Mouse (Mus musculus) lung, adult 18-20 months (tissue): Measurements from ENCODE around the gene Hmga1.

Source experiments
- DNase-seq, 2 experiments: peaks; one replicate each; pipeline ENCODE4 v3.0.0; 2022; ENCODE audit warnings: mixed read lengths in 2 of 2

Hmga1 gene

DNA sequence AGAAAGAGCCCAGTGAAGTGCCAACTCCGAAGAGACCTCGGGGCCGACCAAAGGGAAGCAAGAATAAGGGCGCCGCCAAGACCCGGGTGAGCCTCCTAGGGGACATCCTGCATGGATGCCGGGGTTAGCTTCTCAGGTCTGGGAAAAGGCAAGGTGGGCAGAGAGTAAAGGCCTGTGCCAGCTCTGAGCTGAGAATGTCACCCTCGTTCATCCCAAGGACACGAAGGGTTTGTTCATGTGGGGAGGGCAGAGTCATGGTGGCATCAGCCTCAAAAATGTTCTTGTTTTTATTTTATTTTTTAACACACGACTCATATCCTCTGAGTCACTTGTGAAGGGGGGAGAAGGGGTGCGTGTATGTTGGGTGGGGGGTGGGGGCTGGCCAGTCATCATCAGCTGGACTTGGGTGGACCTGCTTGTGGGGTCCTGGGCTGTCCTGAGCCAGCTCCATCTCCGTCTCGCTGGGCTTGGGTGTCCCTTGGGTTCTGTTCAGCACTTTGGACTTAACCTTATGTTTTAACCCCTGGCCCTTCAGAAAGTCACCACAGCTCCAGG, 4.7 kb downstream of the Hmga1 start:
- DNase-seq, result no peak

DNA sequence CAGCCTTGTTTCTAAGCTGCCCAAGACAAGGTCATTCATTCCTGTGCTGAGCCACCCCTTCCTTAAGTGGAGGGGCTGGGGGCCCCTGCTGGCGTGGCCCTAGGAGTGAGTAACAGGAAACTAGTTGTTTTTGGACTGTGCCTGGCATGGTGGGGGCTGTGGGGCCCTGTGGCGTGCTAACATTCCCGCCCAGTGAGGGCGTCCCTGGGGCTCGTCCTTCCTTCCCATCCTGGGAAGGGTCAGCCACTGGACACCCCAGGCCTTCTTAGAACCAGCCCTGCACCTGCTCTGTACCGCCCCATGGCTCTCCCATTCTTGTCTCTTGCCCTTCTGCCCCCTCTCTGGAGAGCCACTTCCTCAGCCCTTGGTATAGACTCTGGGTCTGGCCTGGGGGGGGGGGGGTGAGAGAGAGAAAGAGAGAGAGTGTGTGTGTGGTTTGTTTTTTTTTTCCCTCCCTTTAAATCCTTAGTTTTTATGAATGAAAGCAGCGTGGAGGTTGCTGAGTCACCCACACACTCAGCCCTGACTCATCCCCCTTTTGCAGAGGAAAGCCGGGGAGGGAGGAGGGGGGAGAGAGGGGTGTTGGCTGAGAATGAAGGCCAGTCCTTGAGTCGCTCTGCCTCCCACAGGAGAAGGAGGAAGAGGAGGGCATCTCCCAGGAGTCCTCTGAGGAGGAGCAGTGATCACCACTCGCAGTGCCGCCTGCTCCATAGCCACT, 5.7 kb downstream of the Hmga1 start:
- peak in 1 of 2 experiments; percentile 43 for DNase-seq

DNA sequence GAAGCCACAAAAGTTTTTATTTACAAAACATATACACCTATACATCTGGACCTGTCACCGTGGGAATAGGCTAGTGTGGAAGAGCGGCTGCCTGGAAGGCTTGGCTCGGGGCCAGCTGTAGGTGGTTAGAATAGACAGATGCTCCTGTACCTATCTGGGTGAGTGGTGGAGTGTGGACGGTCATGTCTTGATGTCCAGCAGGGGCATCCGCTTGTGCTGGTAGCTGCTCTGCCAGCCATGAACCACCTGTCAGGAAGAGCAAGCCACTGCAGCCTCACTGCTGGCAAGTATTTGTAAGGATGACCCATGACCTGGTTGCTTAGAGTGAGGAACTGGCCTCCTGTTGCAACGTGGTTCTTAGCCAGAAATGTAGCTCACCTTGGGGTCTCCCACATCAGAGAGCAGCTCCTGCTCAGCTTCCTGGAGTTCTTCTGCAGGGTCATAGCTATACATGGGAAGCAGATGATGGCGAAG, 7.5 kb downstream of the Hmga1 start:
- no peak for DNase-seq

GRCm38 (mm10) chr17:27564391-27565162, 8.3 kb downstream of the Hmga1 start:
- DNase-seq, result peak in 1 of 2 experiments; percentile 18

- peak; percentile 95 to 97 for DNase-seq
Observed at GRCm38 (mm10) chr17:27565163-27565941, 9.1 kb downstream of the Hmga1 start, which contains the start of gene AI413582. Gene AI413582 (minus strand): TSS chr17:27565756.

- no peak for DNase-seq
Observed at GRCm38 (mm10) chr17:27565942-27566267, 9.6 kb downstream of the Hmga1 start.

- DNase-seq, result no peak
Observed at GRCm38 (mm10) chr17:27568228-27568627, 11.9 kb downstream of the Hmga1 start.

DNA sequence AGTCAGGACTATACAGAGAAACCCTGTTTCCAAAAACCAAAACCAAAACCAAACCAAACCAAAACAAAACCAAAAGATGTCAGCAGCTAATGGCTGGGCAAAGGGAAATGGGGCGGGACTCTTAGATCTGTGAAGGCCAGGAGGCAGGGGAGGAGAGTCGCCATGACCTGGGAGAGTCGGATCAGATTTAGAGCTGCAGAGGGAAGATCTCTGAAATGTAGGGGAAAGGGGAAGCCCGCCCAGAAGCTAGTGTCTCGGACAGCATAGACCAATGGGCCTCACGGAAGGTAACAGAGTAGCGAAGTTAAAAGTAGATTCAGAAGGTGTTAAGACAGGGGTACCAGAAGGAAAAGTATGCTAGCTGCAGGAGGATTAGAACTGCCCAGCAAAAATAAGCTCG, 15.0 kb downstream of the Hmga1 start:
- DNase-seq, result no peak

GRCm38 (mm10) chr17:27573772-27574320, 17.5 kb downstream of the Hmga1 start:
- DNase-seq, result no peak

GRCm38 (mm10) chr17:27574470-27575115, 18.3 kb downstream of the Hmga1 start:
- peak; percentile 49 to 54 for DNase-seq

GRCm38 (mm10) chr17:27575116-27575776, 18.9 kb downstream of the Hmga1 start:
- no peak for DNase-seq

GRCm38 (mm10) chr17:27576056-27576455, 19.8 kb downstream of the Hmga1 start:
- no peak for DNase-seq

GRCm38 (mm10) chr17:27577468-27577867, 21.2 kb downstream of the Hmga1 start:
- DNase-seq, result no peak

DNA sequence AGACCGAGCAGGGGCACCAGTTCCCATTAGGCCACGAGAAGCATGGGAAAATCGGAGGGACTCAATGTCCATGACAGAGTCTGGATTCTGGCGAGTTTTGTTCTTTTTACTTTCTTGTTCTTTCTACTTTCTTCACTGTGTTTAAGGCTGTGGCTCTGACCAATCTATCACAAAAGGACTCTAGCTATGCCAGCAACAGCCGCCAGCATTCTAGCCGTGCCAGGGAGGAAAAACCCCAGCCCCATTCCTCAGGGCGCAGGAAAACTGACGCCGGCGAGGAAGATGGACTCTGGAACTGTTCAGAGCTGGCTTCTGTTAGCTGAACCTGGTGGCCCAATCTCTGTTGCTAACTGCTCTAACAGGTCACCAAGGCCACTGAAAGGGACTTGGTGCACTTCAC, 22.2 kb downstream of the Hmga1 start:
- DNase-seq, result no peak

DNA sequence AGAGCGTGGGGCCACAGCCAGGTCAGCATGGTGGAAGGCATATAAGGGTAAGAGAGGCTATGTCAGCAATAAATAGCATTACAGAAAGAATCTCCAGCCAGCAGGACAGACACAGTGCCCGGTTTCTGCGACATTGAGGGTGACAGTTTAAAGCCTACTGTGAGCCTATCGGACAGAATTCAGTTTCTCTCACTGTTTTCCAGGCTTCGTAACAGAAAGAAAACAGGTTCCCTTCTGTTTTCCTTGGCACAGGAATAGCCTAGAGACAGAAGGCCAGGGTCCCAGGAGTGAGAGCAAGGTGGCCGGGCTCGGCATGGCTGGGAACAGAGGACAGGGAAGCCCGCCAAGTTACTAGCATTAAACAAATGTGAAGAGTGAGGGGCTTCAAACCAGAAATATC, 23.5 kb downstream of the Hmga1 start:
- DNase-seq, result no peak

GRCm38 (mm10) chr17:27580392-27581068, 24.2 kb downstream of the Hmga1 start:
- DNase-seq, result no peak

DNA sequence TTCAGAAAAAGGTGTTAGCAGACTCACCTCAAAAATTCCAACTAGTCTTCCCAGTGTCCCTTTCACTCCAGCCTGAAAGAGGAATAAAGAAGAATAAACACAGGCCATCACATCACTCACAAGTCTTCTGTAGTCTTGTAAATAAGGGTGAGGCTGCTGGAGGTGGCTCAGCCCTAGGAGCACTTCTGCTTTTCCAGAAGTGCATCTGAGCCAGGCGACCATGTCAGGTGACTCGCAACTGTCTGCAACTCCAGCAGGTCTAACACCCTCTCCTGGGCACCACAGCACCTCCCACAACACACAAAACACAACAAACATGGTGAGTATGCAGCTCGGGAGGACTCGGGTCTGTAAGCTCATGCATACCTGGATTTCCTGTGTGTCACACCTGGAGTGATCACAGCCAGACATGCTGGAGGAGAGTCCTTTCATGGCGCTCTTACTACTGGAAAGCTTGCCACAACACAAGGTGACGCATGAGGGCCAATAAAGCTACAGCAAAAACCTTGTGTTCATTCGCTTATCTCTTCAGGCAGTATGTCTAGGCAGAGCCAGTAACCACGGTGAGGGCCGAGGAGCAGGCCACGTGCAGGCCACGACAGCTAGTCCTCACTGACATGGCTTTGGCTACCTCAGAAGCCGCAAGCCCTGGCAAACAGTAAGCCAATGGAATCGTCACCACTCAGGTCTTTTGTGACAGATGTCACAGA, 27.0 kb downstream of the Hmga1 start:
- DNase-seq, result no peak

DNA sequence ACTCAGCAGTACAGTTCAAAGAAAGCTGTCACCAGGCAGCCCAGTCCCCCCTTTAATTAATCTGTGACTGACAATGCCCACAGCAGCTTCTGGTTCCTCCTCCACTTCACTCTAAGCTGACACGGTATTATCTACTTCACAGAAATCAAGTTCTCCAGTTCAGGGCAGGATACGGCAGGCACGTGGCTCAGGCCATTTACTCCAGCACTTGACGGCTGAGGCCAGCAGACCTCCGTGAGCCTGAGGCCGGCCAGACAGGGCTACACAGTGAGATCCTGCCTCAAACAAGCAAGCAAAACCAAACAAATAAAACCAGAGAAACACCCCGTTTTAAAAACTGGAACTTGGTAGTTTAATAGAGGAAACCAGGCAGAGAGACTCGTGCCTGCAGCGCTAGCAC, 30.4 kb downstream of the Hmga1 start:
- no peak for DNase-seq

DNA sequence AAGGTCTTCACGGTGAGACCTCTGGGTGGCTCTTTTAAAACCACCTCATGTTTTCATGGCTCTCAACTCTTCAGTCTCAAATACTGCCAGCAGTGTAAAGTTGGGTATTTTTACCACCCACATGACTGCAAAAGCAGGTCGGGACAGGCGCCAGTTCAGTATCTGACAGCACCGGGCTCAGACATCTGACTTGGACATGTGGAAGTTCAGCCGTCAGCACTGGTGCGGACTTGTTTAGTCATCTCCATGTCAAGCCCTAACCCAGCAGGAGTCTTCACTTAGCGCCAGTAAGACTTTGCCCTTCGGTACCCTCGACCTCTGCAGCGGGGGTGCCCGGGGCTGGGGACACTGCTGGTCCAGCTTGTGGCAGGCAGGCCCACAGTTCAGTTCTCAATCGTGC, 31.0 kb downstream of the Hmga1 start:
- no peak for DNase-seq

DNA sequence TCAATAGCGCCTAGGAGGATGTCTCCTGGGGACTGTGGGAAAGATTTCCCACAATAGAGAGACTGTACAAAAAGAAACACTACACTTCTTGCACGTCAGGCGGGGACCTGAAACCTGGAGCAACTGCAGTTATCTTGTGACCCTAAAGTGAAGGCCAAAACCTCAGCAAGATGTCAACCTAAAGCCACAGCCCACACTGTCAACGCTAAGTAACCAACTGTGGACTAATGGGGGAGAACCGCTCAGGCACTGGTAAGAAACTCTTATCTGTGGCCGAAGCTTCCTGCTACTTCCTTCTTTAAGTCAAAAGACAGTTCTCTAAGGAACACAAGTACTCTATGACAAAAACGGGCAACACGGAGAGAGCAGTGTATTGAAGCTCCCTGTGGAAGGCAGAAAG, 31.9 kb downstream of the Hmga1 start:
- no peak for DNase-seq
